Mouse (Mus musculus) spleen, adult 2 months (tissue): ENCODE results near the gene Cenpn.

Experiments
- CTCF ChIP-seq: fragments of 200-500 bp; IDR thresholded peaks from 2 replicates; pipeline ENCODE4 v1.5.1; 2011; ENCODE audit warnings: mild to moderate bottlenecking, inconsistent platforms; ENCODE audit not compliant: insufficient read depth, insufficient read length, insufficient replicate concordance; ENCODE audit errors: extremely low read depth
- POLR2A ChIP-seq: fragments of 200-500 bp; IDR thresholded peaks from 2 replicates; pipeline ENCODE4 v1.6.1; 2011; ENCODE audit warnings: low read depth, low read length, inconsistent platforms

DNA sequence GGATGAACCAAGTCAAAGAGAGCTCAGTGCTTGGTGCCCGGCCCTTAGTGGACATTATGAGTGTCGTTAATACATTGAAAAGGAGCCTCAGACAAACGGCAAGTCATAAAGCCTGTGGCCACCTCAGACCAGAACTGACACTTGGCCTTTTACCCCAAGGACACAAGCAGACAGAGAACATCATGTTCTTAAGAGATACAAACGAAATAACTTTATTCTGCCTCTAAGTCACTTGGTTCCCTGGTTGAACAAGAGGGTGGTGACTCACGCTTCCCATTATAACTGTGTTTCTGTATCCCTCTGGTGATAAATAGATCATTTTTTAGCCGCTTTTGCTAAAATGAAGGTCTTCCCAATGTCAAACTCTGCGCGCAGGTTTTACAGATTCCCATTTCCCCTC is 47.5 kb upstream of the Cenpn start:
- TF ChIP-seq CTCF = no peak
- no peak for TF ChIP-seq POLR2A
